ENCODE assay signal across 21 mouse cellular contexts in the genomic region with DNA sequence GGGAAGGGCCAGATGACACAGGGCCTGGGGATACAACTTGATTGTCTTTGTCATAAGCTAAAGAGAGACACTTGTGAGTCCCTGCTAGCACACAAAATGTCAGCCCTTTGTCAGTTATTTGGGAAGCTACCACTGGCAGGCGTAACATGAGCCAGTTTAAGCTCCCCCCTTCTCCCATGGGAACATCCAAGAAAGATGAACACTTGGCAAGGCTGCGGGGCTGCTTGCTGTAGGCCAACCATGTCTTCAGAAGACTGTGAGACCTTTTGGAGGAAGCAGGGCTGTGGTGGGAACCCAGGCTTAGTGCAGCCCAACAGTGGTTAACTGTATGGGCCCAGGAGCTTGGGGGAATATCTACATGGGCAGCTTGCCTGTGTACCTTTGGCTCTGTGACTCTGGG.
A peak's percentile ranks its signal among the peaks of the same experiment; 100 is the strongest.
DNase-seq lines count a peak whose midpoint lies in the region; ATAC-seq and TF ChIP-seq lines count a peak whose summit lies in the region.
"Had no signal": no experiment of that assay in that cellular context is flagged by ENCODE, and none has a peak within 500 bp of the region (broad histone marks: within the 10 kb centered on the region; RNA-seq: fewer than 3 reads in every experiment).

No protein-coding gene starts in this region.

- H3K4me2 ChIP-seq in lung, embryonic 15.5 days: no peak overlapping the region
- no peak overlapping the region for H3K4me2 ChIP-seq in kidney, embryonic 15.5 days
- H3K4me2 ChIP-seq: embryonic facial prominence, embryonic 12.5 days; forebrain, embryonic 13.5 days; heart, embryonic 13.5 days; hindbrain, embryonic 12.5 days; intestine, embryonic 15.5 days had no signal

- peak; percentile 12 for DNase-seq in gastrocnemius, adult 2 months
- no peak for DNase-seq in gastrocnemius, postnatal 36 days
- no peak for DNase-seq in lung, postnatal 36 days
- DNase-seq in 3T3-L1 (ENCODE audit: low read depth, low spot score) (peak; percentile 20), NIH3T3 (ENCODE audit: low read depth) (peak; percentile 52)
- DNase-seq in retina, postnatal 1 day: no peak
- DNase-seq: adrenal gland, postnatal 10 days; adrenal gland, postnatal 36 days; cerebellum, adult 11-12 months; cerebellum, adult 8-10 months had no signal

- ATAC-seq in lung, embryonic 15.5 days (ENCODE audit: borderline replicate concordance, extremely low read depth, low FRiP score, low TSS enrichment): no peak
- no peak for ATAC-seq in kidney, embryonic 15.5 days (replicated peaks; ENCODE audit: low FRiP score)
- ATAC-seq: intestine, embryonic 15.5 days; Patski had no signal

- H3K36me3 ChIP-seq in lung, embryonic 15.5 days: no peaks in the 10 kb centered on the region
- H3K36me3 ChIP-seq in kidney, embryonic 15.5 days: no peaks in the 10 kb centered on the region
- H3K36me3 ChIP-seq: embryonic facial prominence, embryonic 12.5 days; forebrain, embryonic 10.5 days; heart, embryonic 10.5 days; heart, embryonic 13.5 days; hindbrain, embryonic 12.5 days; hindbrain, embryonic 15.5 days; intestine, embryonic 15.5 days had no signal

- intact Hi-C loops in gastrocnemius, adult 2 months (cut with DNase I): loop anchor here (5.0 kb wide), 1 partner anchor 66 kb away; a partner anchor contains a TSS
- intact Hi-C loops in gastrocnemius, postnatal 36 days (cut with DNase I): no loop called here

- H3K9ac ChIP-seq in lung, embryonic 15.5 days: no peak overlapping the region
- H3K9ac ChIP-seq in kidney, embryonic 15.5 days: no peak overlapping the region
- H3K9ac ChIP-seq: embryonic facial prominence, embryonic 12.5 days; hindbrain, embryonic 12.5 days; hindbrain, embryonic 15.5 days; intestine, embryonic 15.5 days had no signal

- H3K27ac ChIP-seq in gastrocnemius, adult 2 months: no peak overlapping the region
- H3K27ac ChIP-seq in lung, embryonic 15.5 days: 0 out of 2 replicates have a peak overlapping the region, but pooled peaks have one; percentile 38
- H3K27ac ChIP-seq in kidney, embryonic 15.5 days: no peak overlapping the region
- H3K27ac ChIP-seq: forebrain, embryonic 13.5 days; hindbrain, embryonic 12.5 days; hindbrain, embryonic 15.5 days; intestine, embryonic 15.5 days had no signal

- no peak overlapping the region for H3K4me3 ChIP-seq in gastrocnemius, adult 2 months
- no peak overlapping the region for H3K4me3 ChIP-seq in lung, embryonic 15.5 days
- no peak overlapping the region for H3K4me3 ChIP-seq in kidney, embryonic 15.5 days (replicated peaks)
- H3K4me3 ChIP-seq: embryonic facial prominence, embryonic 12.5 days; forebrain, embryonic 10.5 days; forebrain, embryonic 13.5 days; heart, embryonic 10.5 days; heart, embryonic 13.5 days; hindbrain, embryonic 12.5 days; hindbrain, embryonic 15.5 days; intestine, embryonic 15.5 days had no signal

- TF ChIP-seq CTCF in gastrocnemius, adult 2 months (IDR thresholded peaks at IDR 0.05): no peak

- no peaks in the 10 kb centered on the region for H3K27me3 ChIP-seq in lung, embryonic 15.5 days
- peaks cover 34% of the 10 kb centered on the region for H3K27me3 ChIP-seq in kidney, embryonic 15.5 days
- H3K27me3 ChIP-seq: hindbrain, embryonic 15.5 days; intestine, embryonic 15.5 days; Patski had no signal

- 80% methylated on average over 2 of the region's 2 CpGs for WGBS in lung, embryonic 15.5 days
- WGBS in kidney, embryonic 15.5 days: 77% methylated on average over 2 of the region's 2 CpGs

- peaks cover 36% of the 10 kb centered on the region for H3K4me1 ChIP-seq in lung, embryonic 15.5 days
- peaks cover 49% of the 10 kb centered on the region for H3K4me1 ChIP-seq in kidney, embryonic 15.5 days

- no peaks in the 10 kb centered on the region for H3K9me3 ChIP-seq in lung, embryonic 15.5 days
- no peaks in the 10 kb centered on the region; the same call in 1 of the 2 replicates for H3K9me3 ChIP-seq in kidney, embryonic 15.5 days (replicated peaks)
- H3K9me3 ChIP-seq: embryonic facial prominence, embryonic 12.5 days; heart, embryonic 10.5 days; hindbrain, embryonic 15.5 days; intestine, embryonic 15.5 days had no signal

Comparison
In these comparisons a context has a peak if more than half of its experiments do, and no peak if none do; other contexts are left out.
1. DNase-seq: peak in gastrocnemius, adult 2 months (single experiment), 3T3-L1 (single experiment) and NIH3T3 (single experiment); none in gastrocnemius, postnatal 36 days (0 of 2), lung, postnatal 36 days (single experiment) and retina, postnatal 1 day (single experiment).